Mouse (Mus musculus) MEL (cell line): ENCODE data around the gene Cldn19. TPM values are rescaled to one million over a fixed set of nuclear protein-coding genes. Genes with fewer than 3 reads are reported as not detected.

Experiments used
- DNase-seq: peaks from one replicate; pipeline ENCODE4 v3.0.0; 2011; ENCODE audit warnings: low read depth, low spot score
- H3K27ac ChIP-seq: 2 replicates; pipeline ENCODE4 v1.5.1; 2012; ENCODE audit warnings: low read depth, mild to moderate bottlenecking, control low read depth, low read length, moderate library complexity; ENCODE audit not compliant: control insufficient read depth
- H3K27me3 ChIP-seq, 2 experiments: fragments of 150-350 bp in 1 of 2; sonication (generic) in 1 of 2; 2 replicates each; pipeline ENCODE4 v1.6.1; 2012; ENCODE audit warnings: low read length in 2 of 2, mild to moderate bottlenecking in 2 of 2, improper control_type of control experiment in 1 of 2, moderate library complexity in 1 of 2; ENCODE audit not compliant: insufficient read depth in 2 of 2, control insufficient read depth in 1 of 2
- H3K36me3 ChIP-seq, 2 experiments: 2 replicates each; pipeline ENCODE4 v1.6.1; 2012 to 2014; ENCODE audit warnings: low read length in 2 of 2, improper control_type of control experiment in 1 of 2, inconsistent platforms in 1 of 2, mild to moderate bottlenecking in 1 of 2; ENCODE audit not compliant: insufficient read depth in 2 of 2, control insufficient read depth in 1 of 2
- H3K4me1 ChIP-seq, 2 experiments: fragments of 150-350 bp in 1 of 2; sonication (generic) in 1 of 2; 2 replicates each; pipeline ENCODE4 v1.6.1; 2012; ENCODE audit warnings: low read length in 2 of 2, improper control_type of control experiment in 1 of 2, mild to moderate bottlenecking in 1 of 2; ENCODE audit not compliant: insufficient read depth in 2 of 2, control insufficient read depth in 1 of 2
- H3K4me3 ChIP-seq, 2 experiments: fragments of 150-350 bp in 1 of 2; sonication (generic) in 1 of 2; 2 replicates each; pipeline ENCODE4 v1.5.1; 2012; ENCODE audit warnings: low read depth in 2 of 2, low read length in 2 of 2, mild to moderate bottlenecking in 2 of 2, moderate library complexity in 2 of 2, control low read depth in 1 of 2, improper control_type of control experiment in 1 of 2; ENCODE audit not compliant: control insufficient read depth in 1 of 2, insufficient read depth in 1 of 2
- H3K79me2 ChIP-seq: 2 replicates; pipeline ENCODE4 v1.6.1; 2012; ENCODE audit warnings: mild to moderate bottlenecking, low read length, moderate library complexity; ENCODE audit not compliant: control insufficient read depth, poor library complexity, insufficient read depth
- H3K9ac ChIP-seq: 2 replicates; pipeline ENCODE4 v1.6.1; 2012; ENCODE audit warnings: low read depth, mild to moderate bottlenecking, control low read depth, low read length, moderate library complexity; ENCODE audit not compliant: control insufficient read depth, poor library complexity, severe bottlenecking
- H3K9me3 ChIP-seq: fragments of 150-350 bp; sonication (generic); replicated peaks from 2 replicates; pipeline ENCODE4 v1.6.1; 2012; ENCODE audit warnings: mild to moderate bottlenecking, low read length, improper control_type of control experiment, moderate library complexity; ENCODE audit not compliant: insufficient read depth
- BHLHE40 ChIP-seq: IDR thresholded peaks from 2 replicates; pipeline ENCODE4 v1.6.1; 2012; ENCODE audit warnings: low read depth, mild to moderate bottlenecking, inconsistent platforms, low read length, improper control_type of control experiment, borderline replicate concordance
- CHD1 ChIP-seq: IDR thresholded peaks from 2 replicates; pipeline ENCODE4 v1.6.1; 2012; ENCODE audit warnings: low read depth, mild to moderate bottlenecking, inconsistent platforms, low read length, improper control_type of control experiment
- ELF1 ChIP-seq: IDR thresholded peaks from 2 replicates; pipeline ENCODE4 v1.6.1; 2014; ENCODE audit warnings: low read depth, mild to moderate bottlenecking, inconsistent platforms, low read length, improper control_type of control experiment, moderate library complexity
- EP300 ChIP-seq, 2 experiments: IDR thresholded peaks; 2 replicates each; pipeline ENCODE4 v1.6.1; 2011; ENCODE audit warnings: improper control_type of control experiment in 2 of 2, low read length in 2 of 2, low read depth in 1 of 2, mild to moderate bottlenecking in 1 of 2
- ETS1 ChIP-seq: IDR thresholded peaks from 2 replicates; pipeline ENCODE4 v1.6.1; 2012; ENCODE audit warnings: low read depth, mild to moderate bottlenecking, inconsistent platforms, low read length, improper control_type of control experiment, moderate library complexity
- GATA1 ChIP-seq: IDR thresholded peaks from 2 replicates; pipeline ENCODE4 v1.6.1; 2011; ENCODE audit warnings: low read depth, low read length, improper control_type of control experiment
- HCFC1 ChIP-seq: IDR thresholded peaks from 2 replicates; pipeline ENCODE4 v1.6.1; 2012; ENCODE audit warnings: low read depth, mild to moderate bottlenecking, inconsistent platforms, low read length, improper control_type of control experiment, moderate library complexity
- KAT2A ChIP-seq: conservative IDR thresholded peaks from 2 replicates; pipeline ENCODE4 v1.6.1; 2012; ENCODE audit warnings: low read depth, low read length, improper control_type of control experiment, inconsistent platforms
- MAX ChIP-seq: IDR thresholded peaks from 2 replicates; pipeline ENCODE4 v1.6.1; 2011; ENCODE audit warnings: low read length, improper control_type of control experiment
- MXI1 ChIP-seq: IDR thresholded peaks from 2 replicates; pipeline ENCODE4 v1.6.1; 2011; ENCODE audit warnings: mild to moderate bottlenecking, low read depth, low read length, improper control_type of control experiment
- MYC ChIP-seq: IDR thresholded peaks from 2 replicates; pipeline ENCODE4 v1.6.1; 2011; ENCODE audit warnings: low read depth, mild to moderate bottlenecking, low read length, improper control_type of control experiment, moderate library complexity
- NRF1 ChIP-seq: IDR thresholded peaks from 2 replicates; pipeline ENCODE4 v1.6.1; 2014; ENCODE audit warnings: low read depth, mild to moderate bottlenecking, inconsistent platforms, low read length, improper control_type of control experiment, moderate library complexity; ENCODE audit not compliant: poor library complexity, insufficient read depth, severe bottlenecking
- POLR2A ChIP-seq, 2 experiments: IDR thresholded peaks; 2 replicates each; pipeline ENCODE4 v1.6.1; 2011 to 2012; ENCODE audit warnings: low read length in 2 of 2, mild to moderate bottlenecking in 2 of 2, control low read depth in 1 of 2, improper control_type of control experiment in 1 of 2, low read depth in 1 of 2, moderate library complexity in 1 of 2; ENCODE audit not compliant: control insufficient read depth in 1 of 2, insufficient read depth in 1 of 2, poor library complexity in 1 of 2
- POLR2AphosphoS2 ChIP-seq: IDR thresholded peaks from 2 replicates; pipeline ENCODE4 v1.6.1; 2011; ENCODE audit warnings: low read length, improper control_type of control experiment
- POLR2AphosphoS5 ChIP-seq: IDR thresholded peaks from 2 replicates; pipeline ENCODE4 v1.6.1; 2012; ENCODE audit warnings: low read depth, borderline replicate concordance, mild to moderate bottlenecking, inconsistent platforms, low read length, moderate library complexity, mixed read lengths
- SIN3A ChIP-seq: IDR thresholded peaks from 2 replicates; pipeline ENCODE4 v1.6.1; 2012; ENCODE audit warnings: low read length, improper control_type of control experiment, inconsistent platforms
- TBP ChIP-seq: IDR thresholded peaks from 2 replicates; pipeline ENCODE4 v1.8.0; 2011; ENCODE audit warnings: low read depth, low read length, improper control_type of control experiment
- polyA plus RNA-seq, 2 experiments: library from polyadenylated mRNA; stranded (reverse) in 1 of 2; unstranded in 1 of 2; fragments of >175 nt in 1 of 2; fragments of >200 nt in 1 of 2; gene quantifications; 2 replicates each; pipeline versions ENCODE4 v1.2.1 to v1.2.4; 2012; ENCODE audit warnings: low replicate concordance in 2 of 2, low read depth in 1 of 2; ENCODE audit not compliant: insufficient read length in 2 of 2, insufficient read depth in 1 of 2, missing spikeins in 1 of 2
- total RNA-seq: library from RNA; depleted of rRNA; stranded (reverse); fragments of 300-350 nt; gene quantifications from 2 replicates; pipeline ENCODE4 v1.2.3, GENCODE M21; 2012

The Cldn19 gene
- total and polyA plus RNA-seq, 3 experiments = not detected

DNA sequence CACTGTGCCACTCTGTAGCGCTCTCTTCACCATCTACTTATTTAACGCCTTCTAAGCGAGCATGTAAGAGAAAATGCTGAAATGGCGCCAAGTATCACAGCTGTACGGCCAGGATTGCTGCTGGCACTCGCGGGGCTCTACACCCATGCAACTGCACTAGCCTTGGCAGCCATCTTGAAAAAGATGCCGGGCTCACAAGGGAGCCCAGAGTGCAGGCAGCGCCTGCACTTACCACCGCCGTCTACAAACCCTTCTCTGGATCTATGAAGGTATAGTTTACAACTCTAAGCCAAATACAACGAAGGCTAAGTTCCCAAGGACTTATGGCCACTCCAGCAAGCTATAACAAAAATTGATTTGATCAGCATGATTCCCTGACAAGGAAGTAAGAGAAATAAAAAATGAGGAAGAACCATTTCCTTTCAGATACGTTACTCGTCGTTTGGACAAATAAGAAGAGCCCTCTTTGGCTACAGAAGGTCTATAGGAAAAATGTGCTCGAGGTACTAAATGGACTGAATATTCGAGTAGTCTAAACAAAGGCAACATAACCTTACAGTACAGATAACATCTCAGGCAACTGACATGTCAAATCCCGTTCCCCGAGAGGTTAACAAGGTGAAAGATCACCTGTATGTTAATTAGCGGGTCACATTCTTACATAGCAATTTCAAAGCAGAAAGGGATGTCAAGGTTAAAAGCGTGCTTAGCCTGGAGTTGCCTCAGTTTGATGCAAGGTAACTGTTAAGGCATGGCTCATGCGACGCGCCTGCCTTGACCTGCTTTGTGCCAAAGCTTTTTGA, 37.8 kb downstream of the Cldn19 start:
- DNase-seq = peak; percentile 85
- peak overlapping the region; percentile 96 for H3K27ac ChIP-seq
- H3K4me1 ChIP-seq = peaks cover 6 to 21% of the 10 kb centered on the region in 2 experiments
- peak; percentile 52; the same call in 1 of the 2 replicates for TF ChIP-seq ELF1
- no peak for TF ChIP-seq NRF1
- peak in 1 of 2 experiments; percentile 25; a peak in 1 of 4 replicates for TF ChIP-seq POLR2A (IDR thresholded peaks at IDR 0.05; ENCODE audit: control insufficient read depth in 1 of 2, insufficient read depth in 1 of 2, low read depth in 1 of 2, low read length in 2 of 2, poor library complexity in 1 of 2)
- peak; percentile 15; the same call in 1 of the 2 replicates for TF ChIP-seq HCFC1
- no peak for TF ChIP-seq KAT2A
- peak; percentile 36 for TF ChIP-seq TBP
- no peak; a peak in 1 of 4 replicates for TF ChIP-seq EP300 (IDR thresholded peaks at IDR 0.05; ENCODE audit: low read depth in 1 of 2, low read length in 2 of 2)
- peak; percentile 97; the same call in 1 of the 2 replicates for TF ChIP-seq CHD1
- peak; percentile 46; the same call in 1 of the 2 replicates for TF ChIP-seq GATA1
- TF ChIP-seq MYC = peak; percentile 91
- peak; percentile 28; the same call in 1 of the 2 replicates for TF ChIP-seq POLR2AphosphoS2
- peak; percentile 83 for TF ChIP-seq SIN3A
- TF ChIP-seq, all 39 proteins: peak for 9
- H3K9ac ChIP-seq = peak overlapping the region; percentile 99
- peak overlapping the region; percentile 84 to 99 for H3K4me3 ChIP-seq
- no peaks in the 10 kb centered on the region for H3K9me3 ChIP-seq
- H3K79me2 ChIP-seq = peaks cover 66% of the 10 kb centered on the region
- H3K36me3 ChIP-seq = peaks cover 20 to 33% of the 10 kb centered on the region in 2 experiments
- H3K27me3 ChIP-seq = no peaks in the 10 kb centered on the region

DNA sequence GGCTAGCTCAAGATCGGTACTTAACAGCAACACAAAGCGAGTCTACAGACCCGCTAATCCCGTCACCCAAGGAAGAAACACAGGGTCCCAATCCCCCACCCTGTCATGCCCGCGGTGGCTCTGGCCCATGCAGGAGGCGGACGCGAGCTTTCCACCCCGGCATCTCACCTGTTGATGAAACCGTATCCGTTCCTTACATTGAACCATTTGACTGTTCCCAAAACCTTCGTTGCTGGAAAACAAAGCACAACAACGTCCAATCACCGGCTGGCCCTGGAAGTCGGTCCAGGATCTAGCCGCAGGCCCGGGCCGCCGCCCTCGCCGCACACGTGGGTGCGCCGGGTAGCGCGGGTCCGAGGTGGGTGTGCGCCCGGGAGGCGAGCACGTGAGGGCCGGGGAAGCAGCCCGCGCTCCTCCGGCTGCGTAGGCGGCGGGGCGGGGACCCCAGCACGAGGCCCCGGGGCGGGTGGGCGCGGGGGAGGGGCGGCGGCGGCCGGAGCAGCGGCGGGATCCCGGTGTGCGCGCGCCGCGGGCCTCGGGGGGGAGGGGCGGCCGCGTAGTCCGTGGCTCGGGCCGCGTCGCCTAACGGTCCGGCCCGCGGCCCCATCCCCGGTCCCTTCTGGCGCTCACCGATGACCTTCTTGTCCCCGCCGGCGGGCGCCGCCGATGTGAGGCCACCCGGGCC, 38.5 kb downstream of the Cldn19 start:
- Histone ChIP-seq H3K36me3 (peaks cover 14 to 26% of the 10 kb centered on the region in 2 experiments), H3K4me3 (peak overlapping the region; percentile 84 to 99), H3K4me1 (peaks cover 2 to 15% of the 10 kb centered on the region in 2 experiments; a peak in 3 of 4 replicates), H3K79me2 (peaks cover 60% of the 10 kb centered on the region), H3K9ac (peak overlapping the region; percentile 99), H3K27ac (peak overlapping the region; percentile 96), H3K9me3 (no peaks in the 10 kb centered on the region), H3K27me3 (no peaks in the 10 kb centered on the region)
- TF ChIP-seq KAT2A = no peak; the same call in 1 of the 2 replicates
- TF ChIP-seq MAX = peak; percentile 68
- peak; percentile 97; the same call in 1 of the 2 replicates for TF ChIP-seq CHD1
- TF ChIP-seq SIN3A = peak; percentile 57
- no peak for TF ChIP-seq POLR2AphosphoS5
- TF ChIP-seq POLR2A (IDR thresholded peaks at IDR 0.05; ENCODE audit: control insufficient read depth in 1 of 2, insufficient read depth in 1 of 2, low read depth in 1 of 2, low read length in 2 of 2, poor library complexity in 1 of 2) = peak in 1 of 2 experiments; percentile 43; a peak in 1 of 4 replicates
- no peak for TF ChIP-seq ETS1
- peak; percentile 52; the same call in 1 of the 2 replicates for TF ChIP-seq BHLHE40
- TF ChIP-seq MYC = peak; percentile 23; the same call in 1 of the 2 replicates
- peak; percentile 98 for TF ChIP-seq MXI1
- peak; percentile 55 for DNase-seq
